Mouse (Mus musculus) bone marrow, adult 2 months (tissue): ENCODE measurements around the gene Rabgap1.

Experiments used
- CTCF ChIP-seq: fragments of 200-500 bp; IDR thresholded peaks from 2 replicates; pipeline ENCODE4 v1.5.1; 2011; ENCODE audit warnings: low read length, control low read depth; ENCODE audit not compliant: control insufficient read depth, insufficient read depth
- POLR2A ChIP-seq: fragments of 200-500 bp; IDR thresholded peaks from 2 replicates; pipeline ENCODE4 v1.6.1; 2011; ENCODE audit warnings: low read depth, mild to moderate bottlenecking, control low read depth, low read length, borderline replicate concordance; ENCODE audit not compliant: control insufficient read depth

DNA sequence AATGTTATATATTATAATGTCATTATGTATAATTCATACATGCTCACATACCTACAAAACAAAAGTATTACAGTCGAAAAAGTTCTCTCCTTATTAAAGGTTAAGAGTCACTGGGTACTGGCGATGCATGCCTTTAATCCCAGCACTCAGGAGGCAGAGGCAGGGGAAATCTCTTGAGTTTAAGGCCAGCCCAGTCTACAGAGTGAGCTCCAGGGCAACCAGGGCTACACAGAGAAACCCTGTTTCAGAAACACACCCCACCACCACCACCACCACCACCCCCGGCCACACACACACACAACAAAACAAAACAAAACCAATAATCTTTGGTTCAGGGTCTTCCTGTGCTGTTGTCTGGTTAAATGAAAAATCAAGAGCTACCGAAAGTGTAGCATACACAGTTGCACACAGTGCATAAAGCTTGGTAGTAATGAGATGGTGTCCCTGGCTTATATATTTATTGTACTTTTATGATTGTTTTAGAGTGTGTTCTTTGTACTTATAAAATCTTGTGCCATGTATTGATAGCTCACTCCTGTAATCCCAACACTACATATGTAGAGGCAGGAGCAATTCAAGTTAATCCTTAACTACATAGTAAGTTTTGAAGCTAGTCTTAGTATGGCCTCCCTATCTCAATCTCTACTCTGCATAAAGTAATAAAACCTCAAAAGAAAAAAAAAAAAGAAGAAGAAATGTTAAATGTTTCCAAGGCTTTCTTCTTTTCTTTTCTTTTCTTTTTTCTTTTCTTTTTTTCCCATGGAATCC, 68.2 kb downstream of the Rabgap1 start:
- TF ChIP-seq POLR2A (no peak), CTCF (no peak)
